Mouse (Mus musculus): Measurements from ENCODE around the gene Ubtd1. TPM values are rescaled to one million over a fixed set of nuclear protein-coding genes. Genes with fewer than 3 reads are reported as not detected.

Ubtd1 gene
- total and polyA plus RNA-seq, 3 experiments, result 21.4 to 27.3 (median 22.7) TPM

DNA sequence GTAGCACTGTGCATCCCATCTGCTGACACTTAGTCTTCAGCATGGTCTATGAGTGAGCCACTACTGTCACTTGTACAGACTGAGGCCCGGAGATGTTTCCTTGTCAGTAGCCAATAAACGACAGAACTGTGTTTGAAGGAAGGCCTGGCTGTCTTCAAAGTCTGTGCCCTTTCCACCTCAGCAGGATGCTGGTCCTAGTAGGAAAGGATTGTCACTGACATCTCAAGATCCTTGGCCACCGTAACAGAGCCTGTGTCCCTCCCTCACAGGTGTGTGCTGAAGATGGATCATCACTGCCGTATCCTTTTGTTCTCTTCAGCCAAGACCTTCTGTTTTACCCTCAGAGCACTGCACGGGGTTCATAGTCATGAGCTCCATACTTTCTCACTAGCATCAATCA, 43.0 kb upstream of the Ubtd1 start:
- no peaks in the 10 kb centered on the region for H3K27me3 ChIP-seq (ENCODE audit: control insufficient read depth, insufficient read depth, low read length)
- H3K27ac ChIP-seq, result no peak overlapping the region
- H3K9ac ChIP-seq (ENCODE audit: low read depth, low read length), result no peak overlapping the region
- intact Hi-C loops (cut with DNase I), result loop anchor here (10.0 kb wide), 1 partner anchor 206 kb away; the partner anchor contains the start of gene Marveld1
- 90% methylated on average over 5 of the region's 5 CpGs for WGBS
- no peak for DNase-seq
- H3K4me3 ChIP-seq, result no peak overlapping the region
- peaks cover 2% of the 10 kb centered on the region for H3K4me1 ChIP-seq (ENCODE audit: control insufficient read depth, insufficient read depth, low read length)
- H3K79me2 ChIP-seq (replicated peaks; ENCODE audit: control insufficient read depth, insufficient read depth, low read length), result no peaks in the 10 kb centered on the region
- H3K36me3 ChIP-seq (ENCODE audit: control insufficient read depth, insufficient read depth, low read length), result no peaks in the 10 kb centered on the region
- no peak for TF ChIP-seq POLR2A (IDR thresholded peaks at IDR 0.05; ENCODE audit: insufficient read depth, low read depth, low read length)
- TF ChIP-seq CTCF (IDR thresholded peaks at IDR 0.05), result no peak
- TF ChIP-seq EP300 (IDR thresholded peaks at IDR 0.05; ENCODE audit: insufficient read depth, low read depth, low read length), result no peak

DNA sequence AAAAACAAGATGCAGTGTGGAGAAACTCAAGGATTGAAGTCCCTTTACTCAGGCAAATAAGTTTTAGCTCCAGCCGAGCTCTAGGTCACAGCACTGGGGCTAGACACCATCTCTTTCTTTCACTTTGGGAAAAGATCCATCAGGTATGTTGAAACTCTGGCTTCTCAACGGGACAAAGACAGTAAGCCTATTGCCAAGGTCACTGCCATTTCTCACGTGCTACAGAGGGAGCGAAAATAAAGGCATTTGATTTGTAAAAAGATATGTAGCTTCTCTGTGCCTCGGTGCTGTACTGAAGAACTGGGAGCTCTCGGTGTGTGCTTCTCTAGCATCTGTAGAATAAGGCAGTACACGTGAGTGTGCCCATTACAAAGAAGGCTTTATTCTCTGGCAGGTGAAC, 37.7 kb upstream of the Ubtd1 start:
- Histone ChIP-seq H3K4me3 (no peak overlapping the region), H3K36me3 (ENCODE audit: control insufficient read depth, insufficient read depth, low read length) (no peaks in the 10 kb centered on the region; the same call in 1 of the 2 replicates), H3K4me1 (ENCODE audit: control insufficient read depth, insufficient read depth, low read length) (no peaks in the 10 kb centered on the region), H3K79me2 (replicated peaks; ENCODE audit: control insufficient read depth, insufficient read depth, low read length) (no peaks in the 10 kb centered on the region), H3K27me3 (ENCODE audit: control insufficient read depth, insufficient read depth, low read length) (no peaks in the 10 kb centered on the region), H3K27ac (no peak overlapping the region), H3K9ac (ENCODE audit: low read depth, low read length) (no peak overlapping the region)
- TF ChIP-seq POLR2A (IDR thresholded peaks at IDR 0.05; ENCODE audit: insufficient read depth, low read depth, low read length) (no peak), EP300 (IDR thresholded peaks at IDR 0.05; ENCODE audit: insufficient read depth, low read depth, low read length) (no peak), CTCF (IDR thresholded peaks at IDR 0.05) (no peak)
- DNase-seq, result no peak
- 90% methylated on average over 7 of the region's 7 CpGs for WGBS
- intact Hi-C loops (cut with DNase I), result no loop called here

DNA sequence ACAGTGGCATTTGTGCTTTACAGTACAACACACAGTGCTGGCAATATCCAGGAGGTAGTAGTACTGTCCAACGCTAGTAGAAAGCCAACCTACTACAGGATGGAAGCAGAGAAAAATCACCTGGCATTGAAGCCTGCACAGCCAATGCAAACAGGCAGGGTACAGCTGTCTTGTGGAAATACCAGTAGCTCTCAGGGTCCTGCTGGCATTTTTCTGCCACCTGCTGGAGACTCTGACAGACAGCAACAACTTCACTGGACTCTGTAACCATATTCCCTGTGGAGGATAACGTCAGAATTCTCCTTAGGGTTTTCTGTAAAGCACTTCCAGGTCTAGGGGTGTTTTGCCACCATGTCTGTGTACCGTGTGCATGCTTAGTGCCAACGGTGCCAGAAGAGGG, 29.3 kb upstream of the Ubtd1 start:
- DNase-seq, result no peak
- TF ChIP-seq POLR2A (IDR thresholded peaks at IDR 0.05; ENCODE audit: insufficient read depth, low read depth, low read length), result no peak
- TF ChIP-seq CTCF (IDR thresholded peaks at IDR 0.05), result peak; percentile 55
- TF ChIP-seq EP300 (IDR thresholded peaks at IDR 0.05; ENCODE audit: insufficient read depth, low read depth, low read length), result no peak
- no peaks in the 10 kb centered on the region; the same call in 1 of the 2 replicates for H3K36me3 ChIP-seq (ENCODE audit: control insufficient read depth, insufficient read depth, low read length)
- intact Hi-C loops (cut with DNase I), result no loop called here
- H3K4me3 ChIP-seq, result no peak overlapping the region
- H3K27ac ChIP-seq, result no peak overlapping the region
- no peak overlapping the region for H3K9ac ChIP-seq (ENCODE audit: low read depth, low read length)
- 77% methylated on average over 4 of the region's 4 CpGs for WGBS
- H3K27me3 ChIP-seq (ENCODE audit: control insufficient read depth, insufficient read depth, low read length), result no peaks in the 10 kb centered on the region
- no peaks in the 10 kb centered on the region for H3K79me2 ChIP-seq (replicated peaks; ENCODE audit: control insufficient read depth, insufficient read depth, low read length)
- no peaks in the 10 kb centered on the region for H3K4me1 ChIP-seq (ENCODE audit: control insufficient read depth, insufficient read depth, low read length)

DNA sequence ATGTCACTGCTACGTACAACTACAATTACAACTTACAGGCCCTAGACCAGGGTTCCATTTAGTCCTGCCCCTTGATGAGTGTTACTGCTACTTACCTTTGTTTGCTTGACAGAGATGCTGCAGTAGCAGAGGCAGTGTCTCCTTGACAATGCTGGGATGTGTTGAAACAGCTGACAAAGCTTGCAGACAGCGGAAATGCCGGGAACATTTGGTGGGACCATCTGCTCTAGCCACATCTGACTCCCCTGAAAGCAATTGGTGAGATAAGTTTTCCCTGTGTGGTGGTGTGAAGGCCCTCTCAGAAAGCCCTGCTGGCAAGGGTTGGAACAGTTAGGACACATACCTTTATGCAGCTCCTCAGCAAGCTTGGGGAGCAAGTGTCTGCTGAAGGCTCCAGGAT, 28.0 kb upstream of the Ubtd1 start:
- Histone ChIP-seq H3K9ac (ENCODE audit: low read depth, low read length) (no peak overlapping the region), H3K27me3 (ENCODE audit: control insufficient read depth, insufficient read depth, low read length) (no peaks in the 10 kb centered on the region), H3K4me1 (ENCODE audit: control insufficient read depth, insufficient read depth, low read length) (no peaks in the 10 kb centered on the region), H3K36me3 (ENCODE audit: control insufficient read depth, insufficient read depth, low read length) (no peaks in the 10 kb centered on the region; the same call in 1 of the 2 replicates), H3K4me3 (no peak overlapping the region), H3K27ac (no peak overlapping the region), H3K79me2 (replicated peaks; ENCODE audit: control insufficient read depth, insufficient read depth, low read length) (no peaks in the 10 kb centered on the region)
- intact Hi-C loops (cut with DNase I), result no loop called here
- no peak for TF ChIP-seq POLR2A (IDR thresholded peaks at IDR 0.05; ENCODE audit: insufficient read depth, low read depth, low read length)
- no peak for TF ChIP-seq CTCF (IDR thresholded peaks at IDR 0.05)
- no peak for DNase-seq
- 84% methylated on average over 3 of the region's 3 CpGs for WGBS

DNA sequence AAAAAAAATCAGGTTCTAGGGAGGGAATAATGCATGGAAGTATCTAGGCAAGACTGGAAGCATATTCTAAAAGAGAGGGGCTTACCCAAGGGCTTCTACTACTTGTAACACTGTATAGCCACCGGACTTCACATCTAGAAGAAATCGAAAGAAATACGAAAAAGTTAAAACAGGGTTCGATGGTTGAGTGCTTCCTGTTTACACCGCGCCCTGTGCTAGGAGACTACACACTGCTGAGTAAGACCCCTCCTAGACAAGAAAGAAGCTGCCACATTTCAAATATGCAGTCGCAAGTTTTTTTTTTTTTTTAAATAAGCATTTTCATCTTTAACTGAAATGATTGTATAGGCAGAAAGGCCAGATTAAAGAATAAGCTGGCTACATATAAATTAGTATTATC, 11.9 kb upstream of the Ubtd1 start:
- 87% methylated on average over 7 of the region's 7 CpGs for WGBS
- Histone ChIP-seq H3K27ac (no peak overlapping the region), H3K4me1 (ENCODE audit: control insufficient read depth, insufficient read depth, low read length) (peaks cover 2% of the 10 kb centered on the region; the same call in 1 of the 2 replicates), H3K4me3 (no peak overlapping the region), H3K36me3 (ENCODE audit: control insufficient read depth, insufficient read depth, low read length) (no peaks in the 10 kb centered on the region), H3K27me3 (ENCODE audit: control insufficient read depth, insufficient read depth, low read length) (no peaks in the 10 kb centered on the region), H3K9ac (ENCODE audit: low read depth, low read length) (no peak overlapping the region), H3K79me2 (replicated peaks; ENCODE audit: control insufficient read depth, insufficient read depth, low read length) (peaks cover 4% of the 10 kb centered on the region; the same call in 1 of the 2 replicates)
- no peak for DNase-seq
- TF ChIP-seq EP300 (IDR thresholded peaks at IDR 0.05; ENCODE audit: insufficient read depth, low read depth, low read length) (no peak), POLR2A (IDR thresholded peaks at IDR 0.05; ENCODE audit: insufficient read depth, low read depth, low read length) (no peak), CTCF (IDR thresholded peaks at IDR 0.05) (no peak)
- intact Hi-C loops (cut with DNase I), result no loop called here

DNA sequence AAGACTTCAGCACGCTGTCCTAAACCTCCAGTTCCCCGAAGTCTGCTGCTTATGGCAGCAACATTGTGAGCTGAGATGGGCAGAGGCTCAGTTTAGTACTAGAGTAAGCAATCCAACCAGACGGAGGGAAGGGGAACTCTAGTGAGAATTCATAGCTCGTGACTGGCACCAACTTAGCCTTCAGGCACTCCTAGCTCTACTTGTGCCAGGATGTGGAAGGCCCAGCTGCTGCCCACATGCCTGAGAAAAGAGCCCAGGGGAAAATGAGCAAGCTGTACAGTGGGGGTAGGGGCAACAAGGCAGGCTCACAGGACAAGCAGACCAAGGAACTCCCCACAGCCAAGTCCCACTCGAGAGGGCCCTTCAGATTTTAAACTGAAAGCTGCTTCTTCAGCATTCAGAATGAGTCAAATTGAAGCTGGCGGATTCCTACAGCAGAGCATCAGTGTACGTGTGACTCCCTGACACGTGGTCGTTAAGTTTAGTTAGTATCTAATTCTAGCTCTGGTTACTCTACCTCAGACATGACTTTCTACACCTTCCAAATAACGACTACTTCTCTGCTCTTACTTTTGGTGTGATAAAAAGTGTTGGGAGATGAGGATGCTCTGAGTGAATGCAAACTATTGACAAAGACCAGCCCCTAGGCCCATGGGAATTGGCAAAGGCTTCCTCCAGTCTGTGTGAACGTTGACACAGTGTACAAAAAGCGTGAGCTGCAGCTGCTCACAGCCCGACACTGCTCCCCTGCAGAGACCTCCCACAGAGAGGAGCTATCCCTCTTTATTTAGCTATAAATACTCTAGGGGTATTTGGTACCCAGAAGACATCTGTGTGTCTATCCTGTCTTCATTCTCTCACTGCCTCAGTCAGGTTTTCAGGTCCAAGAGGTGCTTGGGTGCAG, 7.4 kb upstream of the Ubtd1 start:
- Histone ChIP-seq H3K79me2 (replicated peaks; ENCODE audit: control insufficient read depth, insufficient read depth, low read length) (peaks cover 12% of the 10 kb centered on the region), H3K9ac (ENCODE audit: low read depth, low read length) (no peak overlapping the region), H3K27me3 (ENCODE audit: control insufficient read depth, insufficient read depth, low read length) (no peaks in the 10 kb centered on the region), H3K36me3 (ENCODE audit: control insufficient read depth, insufficient read depth, low read length) (no peaks in the 10 kb centered on the region), H3K27ac (no peak overlapping the region), H3K4me3 (no peak overlapping the region), H3K4me1 (ENCODE audit: control insufficient read depth, insufficient read depth, low read length) (peaks cover 2% of the 10 kb centered on the region; the same call in 1 of the 2 replicates)
- 58% methylated on average over 13 of the region's 13 CpGs for WGBS
- no peak for TF ChIP-seq EP300 (IDR thresholded peaks at IDR 0.05; ENCODE audit: insufficient read depth, low read depth, low read length)
- TF ChIP-seq CTCF (IDR thresholded peaks at IDR 0.05), result no peak
- TF ChIP-seq POLR2A (IDR thresholded peaks at IDR 0.05; ENCODE audit: insufficient read depth, low read depth, low read length), result no peak
- intact Hi-C loops (cut with DNase I), result no loop called here
- DNase-seq, result no peak

Data from heart, adult 2 months (tissue).